Mouse (Mus musculus) thymus, postnatal 25 days (tissue): ENCODE results near the gene Ppp1r26.
"Not testable (repeated sequence)": the region's sequence is repeated elsewhere in the genome, so short reads cannot be mapped to it uniquely, and the experiment has no call there.

Experiments
- DNase-seq: peaks from one replicate; pipeline ENCODE4 v3.0.0; 2022

Ppp1r26 gene

DNA sequence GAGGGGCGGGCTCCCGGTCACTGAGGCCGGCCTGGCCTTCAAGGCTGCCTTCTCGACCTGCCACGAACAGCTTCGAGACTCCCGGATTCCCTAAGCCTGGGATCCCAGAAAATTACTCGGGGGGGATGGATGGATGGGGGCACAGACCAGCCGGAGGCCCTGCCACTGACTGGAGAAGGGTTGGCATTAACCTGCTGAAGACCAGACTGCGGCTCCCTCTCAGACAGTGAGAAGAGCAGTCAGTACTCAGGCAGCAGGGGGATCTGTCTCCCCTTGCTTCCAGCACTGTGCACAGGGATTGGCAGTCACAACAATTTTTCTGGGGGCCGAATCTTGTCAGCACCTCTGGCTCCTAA is 693 bp downstream of the Ppp1r26 start:
- no peak for DNase-seq

DNA sequence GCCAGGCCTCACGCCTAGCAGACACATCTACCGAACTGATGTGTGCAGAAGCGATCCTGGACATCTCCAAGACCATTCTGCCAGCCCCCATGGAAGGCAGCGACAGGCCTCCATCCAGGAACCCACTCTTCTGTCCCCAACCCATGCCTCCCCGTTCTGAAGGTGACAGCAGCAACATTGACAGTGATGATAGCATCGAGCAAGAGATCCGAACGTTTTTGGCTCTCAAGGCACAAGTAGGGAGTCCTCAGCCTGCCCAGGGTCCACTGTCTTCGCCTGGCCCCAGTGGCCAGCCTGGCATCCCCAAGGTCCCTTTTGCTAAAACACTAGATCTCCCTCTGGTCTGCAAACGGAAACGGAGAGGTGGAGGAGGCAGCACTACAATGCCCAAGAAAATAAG is 5.1 kb downstream of the Ppp1r26 start:
- no peak for DNase-seq

DNA sequence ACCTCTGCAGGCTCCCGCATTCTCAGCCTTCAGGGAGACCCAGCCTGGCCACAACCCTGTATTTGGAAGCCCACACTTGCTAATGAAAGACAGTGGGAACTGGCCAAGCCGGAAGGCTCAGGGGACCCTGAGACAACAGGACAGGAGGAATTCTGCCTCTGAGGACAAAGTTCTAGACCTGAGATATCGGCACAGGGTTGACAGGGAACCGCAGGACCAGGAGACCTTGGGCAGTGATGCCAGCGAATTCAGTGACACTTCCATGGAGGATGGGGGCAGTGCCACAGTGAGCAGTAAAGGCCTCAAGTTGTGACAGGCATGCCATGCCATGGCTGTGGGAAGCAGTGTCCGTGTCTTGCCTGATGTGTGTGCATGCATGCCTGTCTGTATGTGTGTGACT is 6.9 kb downstream of the Ppp1r26 start:
- DNase-seq: no peak

DNA sequence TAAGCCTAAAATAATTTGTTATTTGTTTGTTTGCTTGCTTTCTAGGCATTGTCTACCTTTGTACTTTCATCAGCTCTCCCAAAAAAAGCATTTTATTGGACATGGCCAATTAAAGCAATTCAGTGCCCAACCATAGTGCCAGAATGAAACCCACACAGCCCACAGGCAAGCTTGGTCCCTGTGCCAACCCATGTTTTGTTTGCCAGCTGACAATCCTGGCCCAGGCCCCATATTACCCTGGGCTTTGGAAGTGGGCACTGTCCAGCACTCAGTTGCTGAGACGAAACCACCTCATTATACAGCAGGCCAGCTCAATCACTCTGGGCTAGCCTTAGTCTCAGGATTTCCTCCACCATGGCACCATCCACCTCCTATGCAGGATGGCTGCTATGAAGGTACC is 10.0 kb downstream of the Ppp1r26 start:
- DNase-seq: no peak

DNA sequence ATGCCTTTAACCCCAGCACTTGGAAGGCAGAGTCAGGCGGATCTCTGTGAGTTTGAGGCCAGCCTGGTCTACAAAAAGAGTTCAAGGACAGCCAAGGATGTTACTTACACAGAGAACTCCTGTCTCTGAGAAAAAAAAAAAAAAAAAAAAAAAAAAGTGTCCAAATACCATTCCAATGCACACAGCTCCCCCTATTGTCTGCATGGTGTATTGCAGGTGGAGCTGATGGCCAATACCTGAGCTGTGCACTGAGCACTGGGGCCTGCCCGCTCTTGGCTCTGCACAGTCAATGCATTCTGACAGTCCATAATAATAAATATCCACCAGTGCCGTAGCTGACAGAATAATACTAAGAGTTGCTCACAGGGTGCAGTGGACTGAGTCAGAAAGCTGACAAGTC is 17.3 kb downstream of the Ppp1r26 start:
- peak; percentile 70 for DNase-seq

DNA sequence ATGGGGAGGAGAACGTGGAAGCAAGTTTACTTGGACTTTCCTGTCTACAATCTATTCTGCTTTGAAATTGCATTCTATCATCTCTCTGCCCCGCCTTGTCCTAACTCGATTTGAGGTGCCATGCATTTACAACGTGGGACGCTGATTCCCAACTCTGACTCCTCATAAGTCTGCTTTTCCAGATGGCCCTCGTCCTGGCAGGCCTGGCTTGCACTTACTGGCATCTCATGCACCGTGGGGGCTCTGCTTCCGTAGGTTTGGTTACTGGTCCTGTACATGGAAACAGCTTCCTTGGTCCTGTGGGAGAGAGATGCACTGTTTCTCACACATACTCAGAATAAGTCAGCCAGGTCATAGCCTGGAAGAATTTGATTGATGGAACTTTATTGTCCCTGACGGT is 18.3 kb downstream of the Ppp1r26 start:
- DNase-seq: no peak

DNA sequence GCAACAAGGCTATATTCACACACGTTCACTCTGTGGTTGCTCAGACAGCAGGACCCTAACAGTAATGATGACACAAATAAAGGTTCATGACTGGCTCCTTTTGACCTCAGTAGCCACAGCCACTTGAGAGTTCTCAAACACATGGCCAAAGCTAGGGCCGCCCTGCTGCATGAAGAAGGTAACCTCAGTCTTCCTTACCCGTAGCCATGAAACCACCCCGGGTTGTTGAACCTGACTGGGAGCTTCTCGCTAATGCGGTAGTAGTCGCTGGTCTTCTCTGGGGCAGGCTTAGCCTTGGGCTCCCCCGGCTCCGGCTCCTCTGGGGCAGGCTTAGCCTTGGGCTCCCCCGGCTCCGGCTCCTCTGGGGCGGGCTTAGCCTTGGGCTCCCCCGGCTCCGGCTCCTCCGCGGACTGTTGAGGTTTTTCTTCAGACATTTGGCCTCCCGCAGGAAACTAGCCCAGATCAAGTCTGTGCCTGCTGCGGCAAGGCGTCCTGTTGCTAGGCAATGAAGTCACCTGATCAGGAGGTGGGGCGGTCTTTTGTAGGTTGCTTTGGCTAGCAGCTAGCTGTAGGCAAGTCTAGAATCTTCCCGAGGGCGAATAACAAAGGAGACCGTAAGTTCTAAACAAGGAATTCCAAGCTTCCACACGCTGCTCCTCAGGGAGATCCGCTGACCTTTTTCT is 19.4 kb downstream of the Ppp1r26 start, which contains the start of gene 1700007K13Rik:
Gene 1700007K13Rik, minus strand, starts transcription at position 497 of the 683 bp plus-strand sequence.
- peak; percentile 60 for DNase-seq

DNA sequence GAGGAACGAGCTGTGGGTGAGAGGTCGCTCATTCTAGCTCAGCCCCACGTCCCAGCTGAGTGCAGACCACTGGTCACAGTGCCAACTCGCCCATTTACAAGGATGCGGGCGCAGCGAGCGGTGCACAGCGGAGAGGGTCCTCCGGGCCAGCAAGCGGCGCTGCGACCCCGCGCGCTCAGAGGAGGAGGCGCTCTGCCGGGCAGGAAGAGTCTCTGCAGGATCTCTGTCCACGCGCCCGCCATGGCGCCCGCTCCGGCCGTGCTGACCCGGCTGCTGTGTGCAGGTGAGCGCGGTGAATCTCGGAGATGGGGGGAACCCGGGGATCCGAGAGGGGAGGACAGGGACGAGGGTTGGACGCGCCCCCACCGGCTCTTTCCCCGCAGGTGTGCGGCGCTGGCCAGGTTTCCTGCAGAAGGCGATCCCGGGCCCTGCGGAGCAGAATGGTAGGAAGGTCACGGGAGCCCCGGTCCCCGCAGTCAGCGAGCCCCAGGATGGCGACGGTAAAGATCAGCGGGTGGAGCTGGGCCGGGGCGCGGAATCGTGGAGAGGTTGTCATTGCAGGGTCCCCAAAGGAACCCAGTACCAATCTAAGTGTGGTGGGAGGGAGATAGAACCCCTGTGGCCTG is 21.4 kb downstream of the Ppp1r26 start, which contains the start of gene Mrps2:
Gene Mrps2, plus strand, starts transcription at position 207 of the 626 bp plus-strand sequence.
- peak; percentile 83 for DNase-seq

DNA sequence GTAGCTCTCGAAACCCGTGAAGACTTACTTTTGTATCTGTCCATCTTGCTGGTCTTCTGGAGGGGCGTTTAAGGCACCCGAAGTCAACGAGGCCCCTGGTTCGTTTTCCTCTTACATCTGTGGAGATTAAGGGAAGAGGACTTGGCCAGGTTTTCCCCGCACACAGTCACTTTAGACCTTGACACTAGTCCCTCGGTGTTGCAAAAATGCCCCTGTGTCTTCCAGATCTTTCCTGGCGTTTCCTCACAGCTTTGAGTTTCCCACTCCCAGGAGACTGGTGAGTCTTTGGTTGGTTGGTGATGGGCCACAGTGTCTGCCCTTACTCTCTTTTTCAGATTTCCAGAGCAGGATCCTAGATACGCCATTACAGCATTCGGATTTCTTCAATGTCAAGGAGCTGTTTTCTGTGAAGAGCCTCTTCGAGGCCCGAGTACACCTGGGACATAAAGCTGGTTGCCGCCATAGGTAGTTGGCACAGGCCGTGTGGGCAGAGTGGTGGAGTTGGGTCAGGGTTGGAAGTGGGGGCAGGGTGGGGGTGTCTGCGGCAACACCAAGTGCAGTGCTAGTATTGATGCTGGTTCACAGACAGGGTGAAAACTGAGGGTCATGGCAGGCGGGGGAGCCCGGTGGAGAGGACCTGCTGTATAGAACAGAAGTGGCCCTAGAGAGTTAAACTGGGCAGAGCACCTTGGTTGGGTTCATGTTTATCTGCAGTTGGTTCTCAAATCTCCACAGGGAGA is 22.1 kb downstream of the Ppp1r26 start:
- DNase-seq: no peak

DNA sequence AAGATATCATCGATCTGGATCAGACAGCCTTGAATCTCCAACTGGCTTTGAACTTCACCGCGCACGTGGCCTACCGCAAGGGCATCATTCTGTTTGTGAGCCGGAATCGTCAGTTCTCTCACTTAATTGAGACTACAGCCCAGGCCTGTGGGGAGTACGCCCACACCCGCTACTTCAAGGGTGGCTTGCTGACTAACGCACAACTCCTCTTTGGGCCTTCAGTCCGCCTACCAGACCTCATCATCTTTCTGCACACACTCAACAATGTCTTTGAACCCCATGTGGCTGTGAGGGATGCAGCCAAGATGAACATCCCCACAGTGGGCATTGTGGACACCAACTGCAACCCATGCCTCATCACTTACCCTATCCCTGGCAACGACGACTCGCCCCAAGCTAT is 22.9 kb downstream of the Ppp1r26 start:
- DNase-seq: no peak

DNA sequence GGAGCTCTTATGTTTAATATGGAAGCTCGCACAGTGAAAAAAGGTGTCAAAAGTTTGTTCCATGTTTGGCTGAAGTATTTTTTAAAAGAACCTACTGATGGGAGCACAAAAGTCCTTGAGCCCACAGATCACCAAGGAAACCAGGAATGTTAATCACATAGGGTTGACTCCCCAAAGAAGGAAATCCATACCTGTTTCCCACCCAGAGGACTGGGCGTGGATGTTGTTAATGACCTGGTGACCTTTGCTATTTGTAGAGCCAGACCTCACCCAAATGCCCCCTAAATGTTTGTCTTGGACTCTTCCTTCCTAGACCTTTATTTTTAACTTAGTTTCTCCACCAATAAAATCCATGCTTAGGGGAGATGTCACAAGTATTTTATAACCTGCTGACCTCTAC is 24.0 kb downstream of the Ppp1r26 start:
- no peak for DNase-seq

DNA sequence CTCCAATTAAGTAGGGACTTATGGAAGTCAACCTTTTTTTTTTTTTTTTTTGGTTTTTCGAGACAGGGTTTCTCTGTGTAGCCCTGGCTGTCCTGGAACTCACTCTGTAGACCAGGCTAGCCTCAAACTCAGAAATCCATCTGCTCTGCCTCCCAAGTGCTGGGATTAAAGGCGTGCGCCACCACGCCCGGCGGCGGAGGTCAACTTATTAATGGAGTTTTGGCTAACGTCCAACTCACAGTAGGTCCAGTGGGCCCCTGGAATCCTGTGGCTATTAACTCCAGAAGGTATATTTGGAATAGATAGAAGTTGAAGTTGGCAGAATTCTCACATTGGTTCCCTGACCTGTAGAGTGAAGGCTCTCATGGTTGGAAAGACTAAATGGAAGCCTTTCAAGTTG is 25.4 kb downstream of the Ppp1r26 start:
- not testable (repeated sequence) for DNase-seq

DNA sequence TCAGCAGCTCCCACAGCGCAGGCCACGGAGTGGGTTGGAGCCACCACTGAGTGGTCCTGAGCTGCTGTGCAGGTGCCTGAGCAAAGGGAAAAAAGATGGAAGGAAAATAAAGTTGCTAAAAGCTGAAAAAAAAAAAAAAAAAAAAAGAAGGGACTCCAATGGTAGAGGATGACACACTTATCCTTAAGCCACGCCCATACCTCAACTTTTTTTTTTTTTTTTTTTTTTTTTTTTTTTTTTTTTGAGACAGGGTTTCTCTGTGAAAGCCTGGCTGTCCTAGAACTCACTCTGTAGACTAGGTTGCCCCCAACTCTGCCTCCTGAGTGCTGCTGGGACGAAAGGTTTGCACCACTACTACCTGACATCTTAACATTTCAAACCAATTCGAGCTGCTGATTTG is 31.4 kb downstream of the Ppp1r26 start:
- DNase-seq: not testable (repeated sequence)

DNA sequence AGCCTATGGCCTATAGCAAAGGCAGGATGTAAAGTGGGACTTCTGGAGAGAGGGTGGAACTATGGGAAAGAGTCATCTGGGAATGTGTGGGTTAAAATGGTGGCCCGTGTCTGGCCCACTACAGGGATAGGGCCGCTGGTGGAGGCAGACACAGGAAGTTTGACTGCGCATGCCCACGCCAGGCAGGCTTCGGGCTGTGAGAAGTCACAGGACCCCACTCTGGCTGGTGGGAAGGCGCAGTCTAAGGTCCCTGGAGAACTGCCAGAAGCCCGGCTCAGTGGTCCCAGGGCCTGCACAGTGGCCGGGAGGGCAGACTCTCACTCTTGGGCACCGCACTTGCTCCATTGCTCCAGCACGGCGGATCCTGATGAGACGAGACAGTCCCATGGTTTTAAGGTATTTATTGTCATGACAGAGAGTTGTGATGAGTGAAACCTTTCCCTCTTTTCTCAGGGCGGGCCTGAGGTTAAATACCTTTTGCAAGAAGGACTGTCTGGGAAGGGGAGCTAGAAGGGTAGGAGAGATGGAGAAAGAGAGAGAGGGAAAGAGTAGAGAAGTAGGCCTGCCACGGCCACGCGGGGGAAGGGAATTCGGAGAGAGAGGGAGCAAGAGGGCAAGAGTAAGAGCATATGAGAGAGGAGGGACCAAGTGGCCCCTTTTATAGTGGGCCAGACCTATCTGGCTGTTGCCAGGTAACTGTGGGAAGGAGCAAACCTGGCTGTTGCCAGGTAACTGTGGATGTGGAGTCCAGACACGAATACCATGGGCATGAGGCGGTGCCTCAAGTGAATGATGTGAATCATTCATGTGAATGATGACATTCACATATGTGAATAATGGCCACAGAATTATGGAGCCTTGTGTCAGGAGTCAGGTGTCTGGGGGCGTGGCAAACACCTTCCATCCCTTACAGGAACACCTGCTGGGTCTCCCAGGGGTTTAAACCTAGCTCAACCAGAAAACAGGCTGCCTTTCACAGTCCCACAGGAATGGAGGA is 32.9 kb downstream of the Ppp1r26 start:
- no peak for DNase-seq

DNA sequence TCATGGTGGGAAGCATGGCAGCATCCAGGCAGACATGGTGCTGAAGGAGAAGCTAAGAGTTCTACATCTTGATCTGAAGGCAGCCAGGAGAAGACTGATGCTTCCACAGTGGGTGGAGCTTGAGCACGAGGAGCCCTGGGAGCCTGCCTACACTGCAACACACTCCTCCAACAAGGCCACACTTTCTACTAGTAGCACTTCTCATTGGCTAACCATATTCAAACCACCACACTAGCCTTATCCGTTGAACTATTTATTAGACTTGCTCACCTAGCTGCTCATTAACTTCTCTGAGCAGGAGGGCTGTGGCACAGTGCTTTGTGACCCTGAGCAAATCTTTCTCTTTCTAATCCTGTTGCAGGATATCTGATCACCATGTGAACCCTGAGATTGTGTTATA is 37.3 kb downstream of the Ppp1r26 start:
- DNase-seq: no peak

DNA sequence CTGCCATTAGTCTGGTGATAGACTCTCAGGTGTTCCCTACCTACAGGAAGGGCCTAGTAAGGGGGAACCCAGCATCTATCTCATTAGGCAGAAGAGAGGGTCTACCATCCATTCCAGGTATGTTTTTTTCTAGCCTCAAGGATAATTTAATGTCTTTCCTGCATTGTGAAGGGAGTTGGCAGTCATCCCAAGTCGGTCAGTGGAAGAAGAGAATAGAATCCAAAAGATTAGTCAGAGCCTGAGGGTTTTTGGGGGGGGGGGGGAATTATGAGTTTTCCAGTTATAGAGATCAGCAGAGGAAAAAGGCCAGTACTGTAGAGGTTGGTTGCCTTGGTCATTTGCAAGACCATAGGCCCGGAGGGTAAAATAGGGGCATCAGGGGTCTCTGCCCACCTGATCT is 47.9 kb downstream of the Ppp1r26 start:
- no peak for DNase-seq

DNA sequence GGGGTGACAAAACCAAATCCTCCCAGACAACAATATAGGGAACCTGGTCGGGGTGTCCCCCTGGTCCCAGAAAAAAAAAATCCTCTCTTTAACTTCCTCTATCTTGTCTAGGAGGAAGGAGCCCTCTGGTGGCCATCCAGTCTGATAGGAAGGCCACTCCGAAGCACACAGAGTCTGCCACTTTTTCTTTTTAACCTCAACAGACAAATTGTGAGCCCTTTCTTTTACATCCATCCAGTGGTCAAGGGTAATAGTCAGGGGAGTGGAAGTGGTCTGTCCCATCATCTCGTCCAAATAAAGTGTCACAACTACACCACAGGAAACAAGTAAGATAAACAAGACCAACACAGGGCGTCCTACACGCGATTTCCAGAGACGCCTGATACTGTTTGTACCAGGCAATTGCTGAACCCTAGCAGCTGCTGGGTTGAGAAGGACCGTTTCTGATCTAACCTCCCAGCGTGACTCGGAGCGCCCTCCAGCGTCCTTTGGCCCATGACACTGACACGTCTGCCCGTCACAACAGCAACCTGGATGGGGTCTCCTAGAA is 48.7 kb downstream of the Ppp1r26 start:
- DNase-seq: no peak

DNA sequence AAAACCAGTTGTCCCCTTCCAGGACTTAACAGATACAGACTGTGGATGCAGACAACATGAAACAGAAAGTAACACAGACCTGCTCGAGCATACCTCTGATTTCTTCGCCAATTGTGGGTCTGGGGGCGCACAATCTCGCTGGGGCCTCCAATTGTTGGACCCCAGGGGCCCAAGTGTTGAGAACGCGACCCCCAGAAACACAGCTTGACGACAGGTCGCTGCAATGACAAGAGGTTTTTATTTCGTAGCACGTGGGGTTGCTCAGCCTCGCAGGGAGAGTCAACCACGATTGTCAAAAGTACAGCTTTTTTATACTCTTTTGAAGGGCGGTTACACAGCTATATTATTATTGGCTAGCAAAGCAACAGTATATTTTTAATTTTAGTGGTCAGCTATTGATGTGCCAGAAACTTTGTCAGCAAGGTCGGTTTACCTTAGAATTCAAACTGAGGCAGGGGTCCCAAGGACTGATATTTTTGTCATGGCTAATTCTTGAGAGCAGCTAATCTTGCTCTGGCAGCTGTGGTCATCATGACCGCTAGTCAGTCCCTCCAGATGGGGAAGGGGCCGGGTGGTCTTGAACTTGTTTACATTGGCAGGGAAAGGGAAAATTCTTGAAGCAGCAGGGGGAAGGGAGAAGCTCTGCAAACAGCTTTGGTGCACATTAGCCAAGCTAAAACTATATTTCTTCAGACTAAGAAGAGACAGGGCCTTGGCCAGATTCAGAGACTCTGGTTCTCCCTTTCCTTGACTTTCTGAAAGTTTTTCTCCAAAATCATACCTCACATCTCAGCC is 49.4 kb downstream of the Ppp1r26 start:
- no peak for DNase-seq

DNA sequence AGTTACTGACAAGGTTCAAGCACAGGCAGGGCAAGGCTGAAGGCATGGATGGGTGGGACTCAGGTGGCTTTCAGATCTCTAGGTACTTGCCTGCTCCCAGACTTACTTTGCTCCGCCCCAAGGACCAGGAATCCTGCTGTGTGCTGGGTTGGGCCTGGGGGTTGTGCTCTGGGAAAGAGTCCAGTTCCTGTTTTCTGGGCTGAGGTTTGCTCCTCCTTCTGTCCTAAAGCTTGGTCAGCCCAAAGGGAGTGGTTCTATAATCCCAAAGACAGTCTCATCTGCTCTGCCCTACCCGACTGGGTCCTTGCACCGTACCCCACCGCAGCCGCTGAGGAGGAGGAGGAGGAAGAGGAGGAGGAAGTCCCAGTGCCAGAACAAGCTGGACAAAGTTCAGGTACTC is 50.1 kb downstream of the Ppp1r26 start, which contains the start of gene Gbgt1:
Gene Gbgt1, plus strand, starts transcription at position 221 of the 400 bp plus-strand sequence.
- no peak for DNase-seq

DNA sequence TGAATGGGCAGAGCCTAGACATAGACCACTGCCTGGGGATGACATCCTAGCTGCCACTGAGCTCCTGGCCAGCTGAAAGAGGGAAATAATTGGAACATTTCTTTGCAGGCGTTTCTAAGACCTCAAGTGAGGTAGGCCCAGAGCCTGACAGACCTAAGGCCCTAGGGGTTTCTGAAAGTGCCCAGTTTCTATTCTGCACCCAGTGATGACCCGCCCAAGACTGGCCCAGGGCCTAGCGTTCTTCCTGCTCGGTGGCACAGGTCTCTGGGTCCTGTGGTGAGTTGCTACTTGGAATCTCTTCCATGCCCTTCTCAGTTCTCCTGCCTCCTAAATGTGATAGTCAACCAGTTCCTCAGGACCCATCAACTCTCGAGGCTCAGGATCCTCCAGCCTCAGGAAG is 51.0 kb downstream of the Ppp1r26 start:
- DNase-seq: no peak

DNA sequence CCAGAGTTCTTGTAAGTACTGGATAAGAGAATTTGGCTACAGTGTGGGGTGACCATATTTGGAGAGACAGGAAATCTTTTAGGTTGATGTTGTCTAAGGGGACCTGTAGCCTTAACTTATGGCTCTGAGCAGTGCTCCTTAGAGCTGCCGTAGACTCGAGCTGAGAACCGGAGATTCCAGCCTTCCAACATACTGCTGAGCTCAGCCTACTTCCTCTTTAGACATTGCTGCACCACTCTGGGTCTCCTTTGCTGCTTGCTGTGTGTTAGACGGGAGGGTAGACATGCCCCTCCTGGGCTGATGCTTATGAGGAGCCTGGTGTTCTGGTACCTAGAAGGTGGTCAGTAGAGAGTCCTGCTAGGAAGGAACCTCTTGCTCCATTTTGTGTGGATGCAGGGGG is 51.8 kb downstream of the Ppp1r26 start:
- no peak for DNase-seq

DNA sequence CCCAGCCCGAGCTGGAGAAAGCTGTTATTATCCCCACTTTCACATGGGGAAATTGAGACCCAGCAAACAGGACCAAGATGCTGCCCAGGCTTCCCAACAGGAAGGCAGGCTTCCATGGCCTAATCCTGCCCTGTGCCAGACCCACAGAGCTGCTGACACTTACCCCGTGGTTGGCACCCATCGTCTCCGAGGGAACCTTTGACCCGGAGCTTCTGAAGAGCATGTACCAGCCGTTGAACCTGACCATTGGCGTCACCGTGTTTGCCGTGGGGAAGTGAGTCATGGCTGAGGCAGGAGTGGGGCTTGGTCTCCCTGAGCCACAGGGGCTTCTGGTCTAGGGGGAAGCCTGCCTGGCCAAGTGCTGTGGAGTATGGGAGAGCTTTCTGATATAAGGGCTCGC is 56.4 kb downstream of the Ppp1r26 start:
- DNase-seq: no peak
